Mouse (Mus musculus): ENCODE data around the gene Gm28035.

DNA sequence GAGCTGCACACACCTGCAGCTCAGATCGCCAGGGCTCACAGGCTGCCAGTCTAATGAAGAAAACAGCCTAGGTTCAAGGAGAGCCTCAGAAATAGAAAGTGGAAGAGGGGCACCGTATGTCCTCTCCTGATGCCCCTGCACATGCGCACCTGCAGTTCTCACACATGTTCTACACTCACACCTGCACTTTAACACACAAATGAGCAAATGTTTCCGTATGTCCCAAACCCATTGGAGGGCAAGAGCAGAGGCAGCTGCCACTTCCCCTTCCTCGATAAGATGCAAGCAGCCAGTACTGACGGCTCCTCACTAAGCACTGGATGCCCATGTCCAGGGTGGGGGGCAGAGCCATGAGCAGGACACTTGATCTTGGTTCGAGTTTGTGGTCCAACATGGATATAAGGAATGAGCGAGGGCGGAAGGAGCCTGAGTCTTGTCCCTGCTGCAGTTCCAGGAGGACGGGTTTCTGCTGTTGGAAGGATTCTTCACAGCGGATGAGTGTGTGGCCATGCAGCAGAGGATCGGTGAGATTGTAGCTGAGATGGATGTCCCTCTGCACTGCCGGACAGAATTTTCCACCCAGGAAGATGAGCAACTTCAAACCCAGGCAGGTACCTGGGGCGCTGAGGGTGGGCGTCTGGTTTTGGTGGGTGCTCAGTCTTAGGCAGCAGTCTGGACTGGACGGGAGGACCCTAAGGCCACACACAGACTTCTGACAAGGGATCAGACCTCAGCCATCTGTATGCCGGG, 29.0 kb downstream of the Gm28035 start:
- no peak for TF ChIP-seq CTCF (IDR thresholded peaks at IDR 0.05; ENCODE audit: low read depth, low read length)
- TF ChIP-seq TAL1 (conservative IDR thresholded peaks at IDR 0.05; ENCODE audit: low read depth, low read length) = no peak
- TF ChIP-seq GATA1 (IDR thresholded peaks at IDR 0.05; ENCODE audit: borderline replicate concordance, low read length) = no peak
- TF ChIP-seq POLR2AphosphoS5 (IDR thresholded peaks at IDR 0.05; ENCODE audit: insufficient replicate concordance, low read depth, low read length) = no peak
- no peak for TF ChIP-seq GATA2 (IDR thresholded peaks at IDR 0.05; ENCODE audit: borderline replicate concordance, low read depth, low read length)

All from G1E (cell line).